Mouse (Mus musculus): ENCODE results near the gene Tmem126b. TPM values are rescaled to one million over a fixed set of nuclear protein-coding genes. Genes with fewer than 3 reads are reported as not detected.

Tmem126b gene
- 20.6 and 21.4 TPM in 2 replicates for total RNA-seq (2021)
- long read RNA-seq, experiment 1, transcript Tmem126b-201 (5 exons, 2,259 nt): major isoform, 37 of 40 reads
- long read RNA-seq, experiment 1, partial matches to known transcripts: 0 of 40 reads
- long read RNA-seq, experiment 1, other reads (novel, unspliced or antisense): 3 of 40 reads
- long read RNA-seq, experiment 2, transcript Tmem126b-201 (5 exons, 2,259 nt): major isoform, 37 of 44 reads
- long read RNA-seq, experiment 2, partial matches to known transcripts: 1 of 44 reads
- long read RNA-seq, experiment 2, other reads (novel, unspliced or antisense): 6 of 44 reads

GRCm38 (mm10) chr7:90475793-90476312 is at the start of gene Tmem126b:
Gene Tmem126b, minus strand, starts transcription at chr7:90476001.
- peak; percentile 99 for DNase-seq

GRCm38 (mm10) chr7:90512293-90512692 is 36.5 kb upstream of the Tmem126b start:
- no peak for DNase-seq

DNA sequence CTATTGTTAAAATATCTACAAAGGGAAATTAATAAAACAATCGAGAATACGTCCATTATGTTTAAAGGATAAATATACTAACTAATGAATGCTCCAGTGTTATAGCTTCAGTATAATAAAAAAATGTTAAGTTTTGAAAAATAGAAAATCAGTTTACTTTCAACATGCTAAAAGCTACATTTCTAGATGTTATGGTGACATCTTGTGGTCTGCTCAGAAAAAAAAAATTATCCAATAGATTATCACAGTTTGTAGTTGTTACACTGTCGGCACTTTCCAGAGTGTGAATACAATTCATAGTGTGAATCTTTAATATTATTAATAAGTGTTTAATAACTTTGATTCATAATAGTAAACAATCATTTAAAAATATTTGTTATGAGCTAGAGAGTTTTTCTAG is 32.3 kb upstream of the Tmem126b start:
- DNase-seq: no peak

DNA sequence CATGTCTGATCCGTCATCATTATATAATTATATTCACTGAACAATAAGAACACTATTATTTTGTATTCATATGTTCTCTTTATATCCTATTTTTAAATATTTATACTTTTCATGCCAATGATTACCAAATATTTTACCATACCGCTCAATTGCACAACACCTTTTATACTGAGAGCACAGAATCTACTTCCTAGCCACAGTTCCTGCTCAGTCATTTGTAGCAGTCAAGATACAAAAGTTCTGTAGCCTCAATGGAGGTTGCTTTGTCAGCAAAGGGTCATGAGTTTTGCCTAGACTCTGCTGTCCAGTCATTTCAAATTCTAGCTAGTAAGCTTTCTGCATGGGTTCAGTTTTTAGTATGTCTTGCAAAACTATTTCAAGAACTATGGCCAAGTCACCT is 6.8 kb upstream of the Tmem126b start:
- no peak for DNase-seq

DNA sequence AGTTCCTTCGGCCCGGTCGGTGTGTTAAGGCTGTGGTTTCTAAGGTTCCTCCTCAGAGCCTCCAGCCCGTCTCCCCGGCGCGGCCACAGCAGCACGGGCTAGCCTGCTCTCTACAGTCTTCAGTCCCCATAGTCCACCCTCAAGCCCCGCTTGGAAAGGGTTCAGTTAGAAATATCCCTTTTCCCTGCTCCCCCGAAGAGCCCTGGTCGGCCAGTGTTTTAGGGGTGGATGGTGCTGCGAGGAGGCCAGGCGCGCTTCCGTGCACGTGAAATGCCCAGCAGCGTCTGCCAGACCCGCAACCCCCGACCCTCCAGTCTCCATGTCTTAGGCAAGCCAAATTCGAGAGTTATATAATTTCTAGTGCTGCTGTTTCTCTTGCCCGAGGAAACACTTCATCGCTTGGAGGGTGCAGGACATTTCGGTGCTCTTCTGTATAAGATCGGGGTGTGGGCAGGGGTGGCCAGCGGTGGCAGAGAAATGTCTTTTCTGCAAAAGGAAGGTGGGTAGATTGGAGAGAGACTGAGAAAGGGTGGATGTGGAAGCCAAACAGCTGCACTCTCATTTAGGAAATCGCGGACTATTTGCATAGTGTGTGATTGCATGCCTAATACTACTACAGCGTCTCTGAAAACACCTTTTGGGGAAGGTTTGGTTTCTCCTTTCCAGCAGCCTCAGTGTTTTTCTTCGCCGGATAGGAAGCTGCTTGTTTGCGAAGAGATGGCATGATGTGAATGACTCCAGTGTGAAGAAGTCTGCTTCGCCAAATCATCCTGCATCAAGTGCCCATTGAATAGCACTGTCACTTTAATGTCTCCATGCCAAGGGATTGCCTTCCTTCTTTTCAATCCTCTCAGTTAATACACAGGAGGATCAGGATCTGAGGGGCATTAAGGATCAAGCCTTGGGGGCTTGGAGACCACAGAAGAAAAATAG is 778 bp upstream of the Tmem126b start, which contains the start of gene Dlg2:
Gene Dlg2, plus strand, starts transcription at position 360 of the 933 bp plus-strand sequence.
- peak; percentile 16 for DNase-seq

- DNase-seq: no peak
Observed at GRCm38 (mm10) chr7:90473511-90473910, 2.3 kb downstream of the Tmem126b start.

GRCm38 (mm10) chr7:90461441-90461840 is 14.4 kb downstream of the Tmem126b start:
- no peak for DNase-seq

- DNase-seq: peak; percentile 68
Observed at GRCm38 (mm10) chr7:90460930-90461329, 14.9 kb downstream of the Tmem126b start.

- DNase-seq: peak; percentile 29
Observed at GRCm38 (mm10) chr7:90460330-90460729, 15.5 kb downstream of the Tmem126b start.

DNA sequence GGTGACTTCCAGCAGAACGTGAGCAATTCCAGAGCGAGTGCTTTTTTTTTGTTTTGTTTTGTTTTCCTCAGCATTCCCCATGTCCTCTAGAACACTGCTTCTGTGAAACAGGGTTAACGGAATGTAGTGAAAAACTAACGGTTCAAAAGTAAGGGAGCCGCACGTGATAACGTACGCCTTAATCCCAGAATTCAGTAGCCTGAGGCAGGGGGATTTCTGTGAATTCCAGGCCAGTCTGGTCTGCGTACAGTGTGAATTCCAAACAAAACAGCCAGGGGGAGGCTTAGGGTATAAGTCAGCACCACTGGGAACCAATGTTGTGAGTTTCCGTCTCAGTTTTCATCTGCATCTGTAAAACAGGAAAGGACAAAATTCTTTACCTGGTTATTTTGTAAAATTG is 18.3 kb downstream of the Tmem126b start:
- DNase-seq: peak; percentile 38

GRCm38 (mm10) chr7:90456845-90457468 is 18.8 kb downstream of the Tmem126b start, which contains the start of gene Tmem126a:
Gene Tmem126a, minus strand, starts transcription at chr7:90457229.
- DNase-seq: peak; percentile 92

- DNase-seq: no peak
Observed at GRCm38 (mm10) chr7:90456149-90456844, 19.5 kb downstream of the Tmem126b start.

DNA sequence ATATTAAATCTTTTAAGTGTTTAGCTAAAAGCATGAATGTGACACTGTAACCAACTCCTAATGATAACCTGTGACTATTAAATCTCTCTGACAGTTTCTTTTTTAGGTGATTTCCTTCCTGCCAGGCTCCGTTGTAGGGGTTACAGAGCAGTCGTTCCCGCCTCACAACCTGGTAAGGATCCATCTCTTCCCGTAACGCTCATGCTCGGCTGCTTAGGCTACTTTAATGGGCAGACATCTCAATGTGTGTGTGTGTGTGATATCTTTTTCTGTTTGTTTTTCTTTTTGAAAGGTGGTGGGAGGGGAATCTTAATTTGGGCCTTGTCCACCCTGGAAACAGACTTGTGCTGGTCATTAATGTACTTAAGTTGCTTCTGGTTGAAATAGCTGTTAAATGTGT is 31.6 kb downstream of the Tmem126b start:
- no peak for DNase-seq

DNA sequence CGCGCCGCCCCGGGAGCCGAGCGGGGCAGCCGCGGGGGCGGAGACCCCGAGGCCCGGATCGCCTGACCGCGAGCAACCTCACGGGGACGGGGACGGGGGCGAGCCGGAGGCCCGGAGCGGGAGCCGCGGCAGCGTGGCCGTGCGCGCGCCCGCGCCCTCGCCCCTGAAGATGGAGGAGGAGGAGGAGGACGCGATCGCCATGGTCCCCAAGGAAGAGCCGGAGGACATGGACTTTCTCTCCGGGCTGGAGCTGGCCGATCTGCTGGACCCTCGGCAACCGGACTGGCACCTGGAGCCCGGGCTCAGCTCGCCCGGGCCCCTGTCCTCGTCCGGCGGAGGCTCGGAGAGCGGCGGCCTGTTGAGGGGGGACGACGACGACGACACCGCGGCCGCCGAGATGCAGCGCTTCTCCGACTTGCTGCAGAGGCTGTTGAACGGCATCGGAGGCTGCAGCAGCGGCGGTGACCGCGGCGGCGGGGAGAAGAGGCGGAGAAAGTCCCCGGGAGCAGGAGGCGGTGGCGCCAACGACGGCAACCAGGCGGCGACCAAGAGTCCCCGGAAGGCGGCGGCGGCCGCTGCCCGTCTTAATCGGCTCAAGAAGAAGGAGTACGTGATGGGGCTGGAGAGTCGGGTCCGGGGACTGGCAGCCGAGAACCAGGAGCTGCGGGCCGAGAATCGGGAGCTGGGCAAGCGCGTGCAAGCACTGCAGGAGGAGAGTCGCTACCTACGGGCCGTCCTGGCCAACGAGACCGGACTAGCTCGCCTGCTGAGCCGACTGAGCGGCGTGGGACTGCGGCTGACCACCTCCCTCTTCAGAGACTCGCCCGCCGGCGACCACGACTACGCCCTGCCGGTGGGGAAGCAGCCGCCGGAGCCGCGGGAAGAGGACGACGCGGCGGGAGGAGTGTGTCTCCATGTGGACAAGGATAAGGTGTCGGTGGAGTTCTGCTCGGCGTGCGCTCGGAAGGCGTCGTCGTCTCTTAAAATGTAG is 32.4 kb downstream of the Tmem126b start:
- peak; percentile 87 for DNase-seq

- DNase-seq: peak; percentile 98
Observed at GRCm38 (mm10) chr7:90442518-90443080, 33.2 kb downstream of the Tmem126b start, which contains the start of gene Crebzf. Gene Crebzf, plus strand, starts transcription at chr7:90442729.

DNA sequence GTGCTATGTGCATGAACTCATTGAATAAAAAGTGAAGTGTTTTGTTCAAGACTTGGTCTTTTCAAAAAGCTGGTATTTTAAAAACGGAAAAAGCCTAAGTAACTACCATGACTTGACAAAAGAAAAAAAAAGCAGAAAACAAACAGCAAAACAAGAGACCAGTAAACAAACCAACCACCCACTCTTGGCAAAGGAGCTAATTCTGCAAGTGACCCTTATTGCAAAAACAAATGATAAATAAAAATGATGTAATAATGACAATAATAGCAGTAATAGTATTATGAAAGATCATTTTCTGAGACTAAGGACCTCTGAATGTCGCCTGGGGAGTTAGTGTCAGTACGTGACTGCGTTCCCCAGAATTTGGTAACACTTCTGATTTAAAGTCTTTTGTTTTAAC is 33.7 kb downstream of the Tmem126b start:
- no peak for DNase-seq

- DNase-seq: no peak
Observed at GRCm38 (mm10) chr7:90440044-90440443, 35.8 kb downstream of the Tmem126b start.

DNA sequence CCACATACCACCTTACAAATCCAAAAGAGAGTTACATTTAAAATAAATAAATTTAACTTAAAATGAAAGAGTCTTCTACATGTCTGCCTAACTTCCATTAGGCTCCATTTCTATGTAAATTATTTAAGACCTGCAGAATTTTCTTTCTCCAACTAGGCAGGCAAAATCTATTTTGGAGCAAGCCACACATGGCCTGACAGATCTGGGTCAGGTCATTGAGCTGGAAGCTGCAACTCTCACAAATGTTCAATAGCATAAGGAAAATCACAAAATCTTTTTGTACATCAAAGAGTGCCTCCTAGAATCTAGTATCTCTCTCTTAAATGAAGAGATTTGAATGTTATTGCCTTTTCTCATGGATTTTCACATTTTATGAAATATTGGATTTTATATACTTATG is 43.6 kb downstream of the Tmem126b start:
- no peak for DNase-seq

DNA sequence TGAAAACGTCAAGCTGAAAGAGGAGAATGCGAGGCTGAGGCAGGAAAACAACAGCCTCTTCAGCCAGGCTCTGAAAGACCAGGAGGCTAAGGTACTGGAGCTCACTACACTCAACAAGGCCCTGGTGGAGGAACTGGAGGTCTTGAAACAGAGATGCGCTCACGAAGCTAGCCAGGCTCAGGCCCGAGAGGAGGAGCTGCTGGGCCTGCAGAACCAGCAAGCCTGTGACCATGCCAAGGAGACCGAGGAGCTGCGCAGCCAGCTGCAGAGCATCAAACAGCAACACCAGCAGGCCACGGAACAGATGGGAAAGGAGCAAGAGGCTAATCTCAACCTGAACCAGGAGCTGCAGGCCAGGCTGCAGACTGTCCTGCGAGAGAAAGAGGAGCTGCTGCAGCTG is 48.8 kb downstream of the Tmem126b start:
- DNase-seq: peak; percentile 11
